Mouse (Mus musculus) common myeloid progenitor, adult 5-6 weeks (primary cell): Measurements from ENCODE around the gene Vmn1r225. TPM values are rescaled to one million over a fixed set of nuclear protein-coding genes. Genes with fewer than 3 reads are reported as not detected.
"Not testable (repeated sequence)": the region's sequence is repeated elsewhere in the genome, so short reads cannot be mapped to it uniquely, and the experiment has no call there.

Experiments used
- ATAC-seq: replicated peaks from 2 replicates; pipeline ENCODE4 v1.8.0; 2016; ENCODE audit warnings: low read depth, mild to moderate bottlenecking, moderate TSS enrichment, inconsistent platforms; ENCODE audit not compliant: poor library complexity, severe bottlenecking
- total RNA-seq: library from RNA; stranded (forward); fragments of 200-1000, 187-1606 nt; gene quantifications from 2 replicates; pipeline ENCODE4 v1.2.3, GENCODE M21; 2017

Gene Vmn1r225
- total RNA-seq = not detected in 2 replicates

DNA sequence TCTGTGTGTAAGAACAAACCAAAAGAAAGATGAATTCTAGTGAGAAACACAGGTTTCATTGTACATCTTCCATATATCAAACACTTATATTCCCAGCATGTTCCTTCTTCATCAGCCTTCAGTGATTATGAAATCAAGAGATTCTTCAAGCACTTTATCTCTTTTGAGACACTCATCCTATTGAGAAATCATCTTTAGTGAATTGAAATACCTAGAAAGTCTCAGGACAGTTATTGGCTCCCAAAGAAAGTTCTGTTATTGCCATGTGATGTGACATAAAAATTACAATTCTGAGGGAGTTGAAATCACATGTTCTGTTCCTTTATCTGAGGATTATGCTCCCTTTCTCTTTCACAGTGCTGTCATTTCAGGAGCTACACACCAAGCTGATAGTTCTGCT is at the start of gene Vmn1r225:
Vmn1r225 (plus strand) TSS at position 301 of the 400 bp plus-strand sequence.
- ATAC-seq = no peak

DNA sequence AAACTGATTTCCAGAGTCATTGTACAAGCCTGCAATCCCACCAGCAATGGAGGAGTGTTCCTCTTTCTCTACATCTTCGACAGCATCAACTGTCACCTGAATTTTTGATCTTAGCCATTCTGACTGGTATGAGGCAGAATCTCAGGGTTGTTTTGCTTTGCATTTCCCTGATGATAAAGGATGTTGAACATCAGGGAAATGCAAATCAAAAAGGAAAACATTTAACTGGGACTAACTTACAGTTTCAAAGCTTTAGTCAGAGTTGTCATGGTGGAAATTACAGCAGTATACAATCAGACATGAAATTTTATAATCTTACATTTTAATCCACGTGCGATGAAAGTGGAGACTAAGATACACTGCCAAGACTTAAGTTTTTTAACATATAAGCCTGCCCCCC is 24.6 kb upstream of the Vmn1r225 start:
- no peak for ATAC-seq

DNA sequence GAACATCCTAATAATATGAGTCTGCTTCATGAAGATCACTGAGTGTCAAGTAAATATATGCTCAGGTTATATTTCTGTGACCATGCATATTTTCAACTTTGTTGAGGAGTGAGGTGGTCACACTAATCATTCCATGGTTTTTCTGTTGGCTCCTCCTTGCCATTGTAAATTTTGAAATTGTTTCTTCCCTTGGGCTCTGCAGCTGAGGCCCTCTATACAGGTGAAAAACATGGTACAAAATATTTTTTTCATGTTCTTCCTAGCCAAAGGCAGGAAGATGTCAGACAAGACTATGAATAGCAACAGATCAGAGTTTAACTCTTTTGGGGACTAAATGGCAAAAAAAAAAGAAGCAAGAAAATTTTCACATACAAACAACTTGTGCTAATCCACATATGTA is 16.7 kb upstream of the Vmn1r225 start, which contains the start of gene Vmn2r108:
Vmn2r108 (minus strand) TSS at position 101 of the 400 bp plus-strand sequence.
- no peak for ATAC-seq

DNA sequence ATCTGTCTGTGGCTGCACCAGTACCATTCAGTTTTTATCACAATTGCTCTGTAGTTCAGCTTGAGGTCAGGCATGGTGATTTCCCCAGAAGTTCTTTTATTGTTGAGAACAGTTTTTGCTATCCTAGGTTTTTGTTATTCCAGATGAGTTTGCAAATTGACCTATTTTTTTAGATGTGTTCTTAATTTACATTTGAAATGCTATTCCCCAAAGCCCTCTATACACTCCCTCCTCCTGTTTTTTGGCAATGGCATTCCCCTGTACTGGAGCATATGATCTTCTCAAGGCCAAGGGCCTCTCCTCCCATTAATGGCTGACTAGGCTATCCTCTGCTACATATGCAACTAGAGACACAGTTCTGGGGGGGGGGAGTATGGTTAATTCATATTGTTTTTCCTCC is 10.3 kb downstream of the Vmn1r225 start:
- ATAC-seq = not testable (repeated sequence)

Other genes starting within 250 kb of the Vmn1r225 start
- not detected in 2 replicates for gene Vmn2r106, start 212.6 kb upstream of the Vmn1r225 start, total RNA-seq
- gene Vmn2r107, start 152.9 kb upstream of the Vmn1r225 start, total RNA-seq = not detected in 2 replicates
- gene Vmn1r224, start 84.0 kb upstream of the Vmn1r225 start, total RNA-seq = not detected in 2 replicates
- gene Vmn2r108, start 16.8 kb upstream of the Vmn1r225 start, total RNA-seq = not detected in 2 replicates
- not detected in 2 replicates for gene Vmn2r109, start 66.6 kb downstream of the Vmn1r225 start, total RNA-seq
- gene Vmn2r110, start 98.3 kb downstream of the Vmn1r225 start, total RNA-seq = 0.09 TPM in 1 of 2 replicates, not detected in the other
- not detected in 2 replicates for gene Fpr-rs3, start 126.7 kb downstream of the Vmn1r225 start, total RNA-seq
- not detected in 2 replicates for gene Vmn1r226, start 184.7 kb downstream of the Vmn1r225 start, total RNA-seq
- gene Vmn1r227, start 231.7 kb downstream of the Vmn1r225 start, total RNA-seq = not detected in 2 replicates